Mouse (Mus musculus) frontal cortex, postnatal 10 days (tissue): ENCODE data around the gene Marco.

Source experiments
- DNase-seq, 2 experiments: peaks; one replicate each; pipeline ENCODE4 v3.0.0; 2022; ENCODE audit warnings: low spot score in 2 of 2, mixed read lengths in 1 of 2

Marco gene

DNA sequence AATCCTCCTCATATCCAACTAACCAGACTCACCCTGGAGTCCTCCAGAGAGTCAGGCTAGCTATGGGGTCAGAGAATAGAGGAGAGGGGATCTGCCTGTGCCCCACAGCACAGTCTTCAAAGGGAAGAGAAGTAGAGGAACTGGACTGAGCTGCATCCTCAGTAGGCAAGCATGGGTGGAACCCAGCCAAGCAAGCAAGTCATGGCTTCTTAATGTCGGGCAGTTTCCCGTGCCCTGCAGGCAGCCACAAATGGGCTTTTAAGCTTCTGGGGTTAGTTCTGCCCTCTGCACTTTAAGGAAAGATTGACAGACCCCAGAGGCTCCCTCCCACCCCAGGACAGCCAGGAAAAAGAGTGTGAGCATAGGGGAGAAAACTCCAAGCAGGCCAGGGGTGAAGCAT lies 63.2 kb downstream of the Marco start:
- DNase-seq = no peak

DNA sequence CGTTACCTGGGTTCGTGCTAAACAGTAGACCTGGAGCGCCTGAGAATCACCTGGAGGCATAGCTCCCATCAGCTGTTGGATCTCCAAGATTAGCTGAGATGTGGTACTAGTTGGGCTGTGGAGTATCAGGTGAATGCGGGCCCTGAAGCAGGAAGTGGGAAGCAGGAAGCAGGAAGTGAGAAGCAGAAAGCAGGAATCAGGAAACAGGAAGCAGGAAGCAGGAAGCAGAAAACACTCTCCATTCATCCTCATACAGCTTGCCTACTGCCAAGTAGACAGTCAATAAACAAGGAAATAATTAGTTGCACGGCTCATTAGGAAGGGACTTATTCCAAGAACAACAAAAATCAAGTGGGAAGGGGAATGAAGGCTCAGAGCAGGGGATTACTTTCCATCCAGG lies 69.2 kb downstream of the Marco start:
- no peak for DNase-seq

DNA sequence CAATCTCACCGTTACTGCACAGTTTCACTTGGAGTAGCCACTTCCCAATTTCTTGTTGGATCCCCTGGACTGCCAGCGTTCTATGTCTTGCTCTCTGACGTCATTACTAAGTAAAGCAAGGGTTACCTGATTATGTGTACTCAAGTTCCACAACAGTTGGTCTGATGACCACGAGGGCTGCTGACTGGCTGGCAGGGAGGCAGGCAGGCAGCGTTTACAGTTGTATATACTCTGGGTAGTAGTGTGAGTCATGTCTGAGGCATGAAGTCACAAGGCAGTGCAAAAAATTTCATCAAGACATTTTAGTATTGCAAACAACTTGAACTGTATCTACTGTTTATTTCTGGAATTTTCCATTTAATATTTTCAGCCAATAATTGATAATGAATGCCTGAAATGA lies 74.7 kb downstream of the Marco start:
- no peak for DNase-seq

DNA sequence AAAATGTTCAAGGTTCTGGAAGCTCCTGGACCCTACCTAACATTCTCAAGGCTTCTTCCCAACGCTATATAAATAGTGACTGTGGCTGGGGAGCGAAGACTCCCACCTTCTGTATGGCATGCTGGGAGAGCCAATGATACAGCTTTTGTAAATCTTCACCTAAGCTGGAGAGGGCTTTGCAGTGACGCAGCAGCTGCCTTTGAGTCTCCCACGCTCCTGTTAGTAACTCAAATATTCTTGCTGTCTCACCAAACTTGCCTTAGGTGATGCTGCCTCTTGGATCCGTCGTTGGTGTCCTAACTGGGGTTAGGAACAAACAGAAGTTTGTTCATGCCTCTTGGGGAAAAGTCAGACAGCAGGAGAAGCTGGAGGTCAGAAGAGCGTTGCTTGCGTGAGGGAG lies 79.2 kb downstream of the Marco start:
- DNase-seq = no peak
